Mouse (Mus musculus) C2C12 (cell line): ENCODE measurements around the gene Aasdh.

Source experiments
- CTCF ChIP-seq: IDR thresholded peaks from one replicate; pipeline ENCODE4 v1.5.1; 2011; ENCODE audit not compliant: control insufficient read depth, insufficient read depth, insufficient read length
- MAX ChIP-seq: IDR thresholded peaks from one replicate; pipeline ENCODE4 v1.6.1; 2011; ENCODE audit warnings: mild to moderate bottlenecking, control low read depth

DNA sequence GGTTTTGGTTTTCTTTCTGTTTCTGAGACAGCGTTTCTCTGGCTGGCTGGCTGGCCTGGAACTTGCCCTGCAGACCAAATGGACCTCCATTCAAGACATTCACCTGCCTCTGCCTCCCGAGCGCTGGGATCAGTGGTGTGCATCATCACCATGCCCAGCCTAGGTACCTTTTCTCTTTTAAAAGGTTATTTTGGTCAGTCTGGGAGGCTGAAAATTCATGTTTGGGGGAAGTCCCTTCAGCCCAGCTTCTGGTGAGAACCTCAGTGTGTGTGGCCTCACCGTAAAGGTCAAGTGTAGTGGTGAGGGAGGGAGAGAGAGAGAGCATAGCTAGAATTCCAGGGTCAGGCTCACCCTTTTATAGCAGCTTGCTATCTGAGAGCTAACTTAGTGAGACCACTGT is 42.4 kb upstream of the Aasdh start:
- TF ChIP-seq CTCF, result no peak
- TF ChIP-seq MAX, result no peak
